Mouse (Mus musculus) MEL-GATA-1-ER (cell line): ENCODE measurements around the gene C1qbp.

ENCODE experiments used
- DNase-seq: peaks from one replicate; pipeline ENCODE4 v3.0.0-alpha.2; 2012; ENCODE audit warnings: low read depth; ENCODE audit errors: extremely low read depth

Gene C1qbp

DNA sequence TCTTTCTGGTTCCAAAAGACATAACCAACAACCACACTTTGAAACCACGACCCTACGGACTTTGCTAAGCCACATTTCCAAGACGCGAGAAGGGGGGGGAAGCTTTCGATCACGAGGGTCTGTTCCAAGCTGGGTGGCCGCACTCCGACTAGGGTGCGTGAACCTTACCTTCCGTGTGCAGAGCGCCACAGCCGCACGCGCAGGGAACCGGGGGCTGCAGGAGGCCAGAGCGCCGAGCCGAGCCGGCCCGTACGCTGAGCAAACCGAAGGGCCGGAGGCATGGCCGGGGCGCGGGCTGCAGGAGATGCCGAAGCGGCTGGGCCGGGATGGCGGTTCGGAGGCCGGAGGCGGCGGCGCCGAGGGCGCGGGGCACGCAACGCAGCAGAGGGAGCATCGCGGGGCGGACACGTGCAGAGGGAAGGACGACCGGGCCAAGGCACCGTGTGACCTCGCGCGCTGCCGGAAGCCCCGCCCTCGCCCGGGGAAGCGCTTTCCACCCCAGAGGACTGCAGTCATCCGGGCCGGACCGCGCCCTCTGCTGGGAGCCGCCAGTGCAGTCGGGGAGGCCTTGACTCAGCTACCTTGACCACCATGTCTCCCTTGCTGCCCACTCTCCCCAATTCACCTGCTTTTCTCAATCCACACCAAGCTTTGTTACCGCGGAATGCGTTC lies at the start of gene C1qbp:
C1qbp (minus strand) TSS at position 470 of the 672 bp plus-strand sequence.
- DNase-seq = no peak

DNA sequence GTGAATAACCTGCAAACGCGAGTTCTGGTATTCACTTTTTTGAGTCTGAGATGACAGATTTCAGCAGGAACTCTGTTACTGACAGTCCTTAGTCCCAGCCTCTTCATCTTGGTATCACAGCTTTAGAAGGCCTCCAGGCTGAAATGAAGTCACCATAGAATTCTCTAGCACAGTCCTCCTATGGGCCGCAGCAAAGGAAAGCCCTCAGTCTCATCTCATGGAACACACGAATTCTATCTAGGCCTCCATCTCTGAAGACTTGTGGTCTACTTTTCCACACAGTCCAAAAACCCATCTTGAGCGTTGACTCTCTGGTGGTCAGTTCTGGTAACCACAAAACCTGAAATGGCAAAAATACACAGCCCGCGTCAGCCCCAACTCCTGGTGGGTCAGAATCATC lies 49.2 kb upstream of the C1qbp start:
- no peak for DNase-seq

DNA sequence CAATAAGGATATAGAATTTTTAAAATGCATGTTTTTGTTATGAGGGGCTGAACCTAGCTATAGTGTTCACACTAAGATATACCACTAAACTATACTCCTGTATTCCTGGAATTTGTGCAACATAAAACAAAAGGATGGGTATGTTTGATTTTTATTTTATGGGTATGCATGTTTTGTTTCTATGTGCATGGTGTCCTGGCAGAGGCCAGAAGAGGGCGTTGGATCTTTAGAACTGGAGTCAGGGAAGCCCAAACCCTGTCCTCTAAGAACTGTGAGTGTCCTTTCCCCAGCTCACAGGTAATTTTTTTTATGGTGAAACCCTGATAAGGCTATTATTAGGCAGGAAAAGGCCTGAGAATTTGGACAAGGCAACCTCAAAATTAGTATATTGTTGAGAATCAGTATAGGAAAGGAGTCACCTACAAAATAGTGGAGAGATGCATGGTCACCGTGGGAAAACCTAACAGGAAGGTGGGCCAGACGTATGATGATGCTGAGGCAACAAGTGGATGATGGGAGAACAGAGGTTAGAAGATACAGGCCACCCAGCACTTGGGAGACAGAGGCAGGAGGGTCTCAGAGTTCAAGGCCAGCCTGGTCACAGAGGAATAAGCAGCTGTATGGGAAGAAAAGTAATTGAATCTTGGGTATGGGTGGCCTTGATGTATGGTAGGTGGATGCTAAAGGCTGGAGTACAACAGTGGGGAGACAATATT lies 46.7 kb upstream of the C1qbp start:
- no peak for DNase-seq

DNA sequence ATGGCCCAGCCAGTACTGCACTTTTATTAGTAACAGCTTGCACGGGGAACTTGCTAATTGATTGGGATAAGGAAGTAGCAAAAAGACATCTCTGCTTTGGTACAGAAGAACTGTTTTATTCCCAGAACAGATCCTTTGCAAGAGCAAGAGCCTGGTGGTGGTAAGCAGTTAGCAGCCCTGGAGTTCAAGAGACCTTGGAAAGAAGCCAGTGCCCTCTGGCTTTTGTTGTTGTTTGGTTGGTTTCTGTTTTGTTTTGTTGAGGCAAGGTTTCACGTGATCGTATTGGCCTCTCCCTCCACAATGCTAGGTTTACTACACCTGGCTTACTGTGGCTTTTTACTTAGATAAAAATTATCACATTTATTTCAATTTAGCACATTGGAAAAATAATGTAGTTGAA lies 45.5 kb upstream of the C1qbp start:
- DNase-seq = no peak

DNA sequence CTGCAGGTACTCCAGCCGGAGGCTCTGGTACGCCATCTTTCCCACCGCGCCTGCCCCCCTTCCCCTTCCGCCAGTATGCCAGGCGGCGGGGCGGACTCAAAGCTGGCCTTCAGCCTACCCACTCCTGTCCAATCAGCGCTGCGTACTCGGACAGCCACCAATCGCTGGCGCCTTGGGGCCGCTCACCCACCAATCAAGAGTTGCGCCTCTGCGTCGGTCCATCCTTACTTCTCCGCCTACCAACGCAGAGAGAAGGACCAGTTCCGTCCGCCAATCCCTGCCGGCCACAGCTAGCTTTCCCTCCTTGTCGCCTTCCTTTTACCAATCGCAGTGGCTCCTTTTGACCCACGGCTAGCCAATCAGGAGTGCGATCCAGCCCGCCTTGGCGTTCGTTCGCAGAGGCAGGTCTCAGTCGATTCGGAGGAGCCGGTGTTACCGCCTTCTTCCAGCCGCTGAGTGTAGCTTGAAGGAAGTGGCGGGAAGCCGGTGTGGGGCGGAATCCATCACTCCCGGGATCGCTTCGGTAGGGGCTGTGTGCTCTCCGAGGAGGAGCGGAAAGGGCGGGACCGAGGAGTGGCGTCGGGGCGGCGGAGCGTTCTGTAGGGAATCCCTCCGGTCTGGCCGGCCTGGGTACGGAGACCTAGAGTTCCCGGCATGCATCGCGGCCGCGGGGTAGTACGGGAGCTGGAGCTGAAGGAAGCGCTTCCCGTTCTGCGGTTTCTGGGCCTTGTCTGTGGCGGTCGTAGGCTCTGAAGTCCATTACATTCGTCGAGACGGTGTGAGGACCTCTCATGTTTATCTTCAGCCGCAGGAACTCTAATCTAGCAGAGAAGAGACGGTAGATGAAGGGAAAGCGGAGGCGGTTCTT lies 36.6 kb upstream of the C1qbp start, which contains the start of the genes Mis12 and Derl2:
Mis12 (plus strand) TSS at position 411 of the 868 bp plus-strand sequence.
Derl2 (minus strand) TSS at position 641 of the 868 bp plus-strand sequence.
- DNase-seq = peak; percentile 99

DNA sequence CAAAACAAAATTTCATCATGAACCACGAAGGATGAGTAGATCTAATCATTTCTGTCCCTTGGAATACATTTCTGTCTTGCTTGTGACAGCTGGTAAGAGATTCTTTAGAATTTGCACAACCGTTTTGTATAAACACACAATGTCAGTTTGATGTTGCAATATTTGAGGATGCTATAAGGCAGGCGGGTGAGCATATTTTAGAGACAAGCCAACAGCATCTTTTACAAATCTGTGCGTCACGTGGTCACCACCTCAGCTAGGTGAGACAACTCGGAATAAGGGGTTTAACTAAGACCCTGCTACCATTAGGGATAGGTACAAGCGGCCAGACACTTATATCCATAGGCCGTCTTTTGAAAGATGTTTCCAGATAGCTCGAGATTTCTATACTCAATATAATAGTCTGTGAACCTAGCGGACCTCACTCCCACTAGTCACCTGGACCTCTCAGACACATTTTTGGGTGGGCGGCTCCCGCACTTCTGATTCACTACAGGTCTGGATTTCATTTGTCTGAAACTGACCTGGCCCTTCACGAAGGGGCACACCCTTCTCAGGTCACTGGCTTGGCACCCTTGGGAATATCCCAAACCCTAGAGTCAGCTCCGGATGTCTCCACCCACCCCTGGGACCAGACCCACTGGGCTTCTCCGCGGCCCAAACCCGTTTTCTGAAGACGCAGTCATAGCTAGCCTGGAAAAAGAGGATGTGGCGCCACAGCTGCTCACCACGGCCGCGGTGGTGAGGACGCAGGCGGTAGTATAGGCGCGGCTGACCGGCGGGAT lies 35.8 kb upstream of the C1qbp start:
- no peak for DNase-seq

DNA sequence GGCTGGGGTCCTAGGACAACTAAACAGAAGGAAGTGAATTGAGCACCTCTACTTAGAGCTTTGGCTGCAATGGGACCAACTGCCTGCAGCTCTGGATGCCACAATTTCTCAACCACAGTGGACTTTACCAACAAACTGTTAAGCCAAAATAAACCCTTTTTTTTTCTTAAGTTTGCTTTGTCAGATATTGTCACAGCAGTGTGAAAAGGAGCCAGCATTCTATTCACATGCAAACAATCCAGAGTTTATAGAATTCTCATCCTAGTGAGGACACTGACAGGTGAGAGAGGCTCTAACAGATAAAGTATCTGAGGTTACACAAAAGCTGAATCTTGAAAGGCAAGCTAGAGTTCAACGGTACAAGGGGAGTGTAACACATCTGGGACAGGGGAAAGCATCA lies 34.2 kb upstream of the C1qbp start:
- no peak for DNase-seq

DNA sequence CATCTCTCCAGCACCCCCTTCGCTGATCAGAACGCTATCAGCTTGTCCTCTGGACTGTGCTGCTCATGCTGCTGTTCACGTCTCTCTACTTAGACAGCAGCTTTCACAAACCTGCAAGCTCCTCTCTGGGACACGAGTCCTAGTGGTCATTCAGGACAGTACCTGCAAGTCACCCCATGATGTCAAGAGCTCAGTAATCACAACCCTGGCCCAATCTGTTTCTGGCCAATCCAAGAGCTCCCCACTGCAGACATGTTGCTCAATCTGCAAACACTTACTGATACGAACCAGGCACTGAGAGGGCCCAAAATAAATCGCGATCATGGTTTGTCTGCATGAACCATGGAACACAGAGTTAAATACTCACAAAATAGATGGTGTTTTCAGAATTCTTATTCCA lies 29.9 kb upstream of the C1qbp start:
- no peak for DNase-seq

DNA sequence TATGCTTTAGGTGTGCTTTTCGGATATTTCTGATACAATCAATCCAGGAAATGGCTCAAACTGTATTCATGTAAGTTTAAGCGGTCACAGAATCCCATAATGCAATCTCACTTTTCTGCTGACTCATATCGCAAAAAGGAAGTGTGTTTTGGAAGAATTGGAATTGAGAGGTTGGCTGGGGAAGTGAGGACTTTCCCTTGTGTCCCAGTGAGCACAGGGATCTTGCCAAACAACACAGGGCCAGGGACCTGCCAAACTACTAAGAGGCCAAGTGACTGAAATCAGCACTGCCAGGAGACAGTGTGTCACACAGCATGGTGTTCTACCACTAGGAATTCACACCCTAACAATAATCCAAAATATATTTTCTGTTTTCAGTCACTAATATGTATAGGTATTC lies 25.5 kb upstream of the C1qbp start:
- DNase-seq = no peak

DNA sequence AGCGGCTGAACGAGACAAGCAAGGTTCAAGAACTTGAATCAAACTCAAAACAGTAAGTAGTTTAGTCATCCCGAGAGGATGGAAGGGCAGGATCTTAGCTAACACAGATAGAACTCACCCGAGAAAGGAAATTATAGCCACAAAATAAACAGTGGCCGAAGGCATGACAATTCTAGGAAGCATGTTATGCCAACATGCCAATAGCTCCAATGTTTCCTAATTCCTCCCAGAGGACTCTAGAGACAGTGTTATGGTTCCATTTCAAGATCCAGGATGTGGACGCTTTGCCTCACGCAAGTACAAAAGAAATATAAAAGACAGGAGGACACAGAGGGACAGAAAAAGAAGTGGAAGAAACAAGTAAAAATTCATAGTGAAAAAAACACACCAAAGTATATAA lies 25.0 kb upstream of the C1qbp start:
- DNase-seq = no peak

DNA sequence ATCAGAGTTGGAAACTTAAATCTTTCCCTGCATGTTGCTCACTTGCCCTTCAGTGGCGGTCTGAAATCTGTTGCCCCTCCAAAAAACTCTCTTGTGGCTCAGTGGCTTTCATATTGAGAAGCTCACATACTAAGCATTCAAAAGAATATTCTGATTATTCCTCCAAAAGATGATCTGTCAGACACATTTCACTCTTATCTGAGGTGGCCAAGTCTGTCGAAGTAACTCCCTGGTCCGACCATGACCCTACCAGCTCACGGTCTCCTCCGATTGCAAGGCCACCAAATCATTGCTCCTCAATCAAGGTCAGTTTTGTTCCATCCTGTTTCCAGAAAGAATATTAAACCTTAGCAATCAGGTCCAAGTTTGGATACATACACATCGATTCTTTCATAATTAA lies 24.2 kb upstream of the C1qbp start:
- no peak for DNase-seq

DNA sequence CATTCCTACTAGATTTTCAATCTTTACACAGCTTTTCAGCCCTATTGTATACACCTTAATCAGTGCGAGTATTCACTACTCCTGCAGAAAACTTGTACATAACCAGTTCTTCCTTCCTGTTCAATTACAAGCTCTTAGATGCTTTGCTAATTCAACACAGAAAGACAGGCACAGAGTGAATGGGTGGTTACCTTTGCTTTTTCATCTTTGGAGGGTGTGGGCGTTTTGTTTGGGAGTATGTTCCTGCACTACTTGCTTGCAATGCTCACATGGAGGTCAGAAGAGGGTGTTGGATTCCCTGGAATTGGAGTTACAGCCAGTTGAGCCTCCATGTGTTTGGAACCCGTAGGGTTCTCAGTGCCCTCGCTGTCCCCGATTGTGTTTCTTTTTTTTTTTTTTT lies 22.2 kb upstream of the C1qbp start:
- no peak for DNase-seq

DNA sequence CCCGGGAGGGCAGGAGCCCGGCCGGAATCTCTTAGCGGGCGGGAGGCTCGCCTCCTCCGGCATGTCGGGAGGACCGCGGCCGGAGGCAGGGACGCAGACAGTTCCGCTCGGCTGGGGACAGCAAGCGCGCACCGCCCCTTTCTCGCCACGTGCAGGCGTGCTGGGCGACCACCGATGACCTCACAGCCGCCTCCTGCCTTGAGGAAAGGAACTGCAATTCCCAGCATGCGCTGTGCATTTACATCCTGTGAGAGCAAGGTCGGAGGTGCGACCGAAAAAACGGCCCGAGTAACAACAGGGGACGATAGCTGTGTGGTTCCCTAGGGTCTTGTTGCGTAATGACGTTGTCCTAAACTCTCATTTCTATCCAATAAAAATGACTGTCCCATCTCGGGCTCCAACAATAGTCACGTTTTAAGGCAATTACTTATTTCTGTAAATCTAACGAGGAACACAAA lies 21.5 kb upstream of the C1qbp start, which contains the start of gene Dhx33:
Dhx33 (minus strand) TSS at position 122 of the 458 bp plus-strand sequence.
- DNase-seq = peak; percentile 99

DNA sequence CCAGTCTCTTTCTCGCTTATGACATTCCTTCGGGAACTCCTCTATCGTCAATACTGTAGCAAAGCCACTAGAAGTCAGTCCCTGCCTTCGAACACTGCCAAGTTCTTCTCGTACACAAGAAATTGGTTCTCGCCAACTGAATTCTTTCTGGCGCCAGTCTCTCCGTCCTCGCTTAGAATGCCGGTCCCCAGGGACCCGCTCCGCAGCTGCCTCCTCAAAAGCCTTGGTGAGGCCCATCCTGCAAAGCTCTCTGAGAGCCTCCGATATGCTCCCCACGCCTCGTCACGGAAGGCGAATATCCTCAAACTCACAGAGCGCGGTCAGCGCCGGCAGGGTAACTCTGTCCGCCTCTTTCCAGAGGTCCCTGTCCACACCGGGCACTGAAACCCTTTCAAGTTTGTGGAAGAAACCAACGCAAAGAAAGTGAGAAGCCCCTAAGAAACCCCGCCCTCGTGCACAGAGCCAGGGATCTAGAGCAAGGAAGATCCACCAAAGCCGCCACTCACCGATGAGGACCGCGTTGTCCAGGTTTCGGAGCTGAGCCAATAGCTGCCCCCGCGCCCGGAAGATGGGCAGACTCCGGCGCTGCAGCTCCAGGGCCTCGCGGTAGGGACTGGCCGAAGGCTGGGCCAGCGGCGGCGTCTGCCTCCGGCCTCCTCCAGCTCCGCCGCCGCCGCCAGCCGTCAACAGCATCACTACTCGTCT lies 20.9 kb upstream of the C1qbp start:
- DNase-seq = peak; percentile 65

DNA sequence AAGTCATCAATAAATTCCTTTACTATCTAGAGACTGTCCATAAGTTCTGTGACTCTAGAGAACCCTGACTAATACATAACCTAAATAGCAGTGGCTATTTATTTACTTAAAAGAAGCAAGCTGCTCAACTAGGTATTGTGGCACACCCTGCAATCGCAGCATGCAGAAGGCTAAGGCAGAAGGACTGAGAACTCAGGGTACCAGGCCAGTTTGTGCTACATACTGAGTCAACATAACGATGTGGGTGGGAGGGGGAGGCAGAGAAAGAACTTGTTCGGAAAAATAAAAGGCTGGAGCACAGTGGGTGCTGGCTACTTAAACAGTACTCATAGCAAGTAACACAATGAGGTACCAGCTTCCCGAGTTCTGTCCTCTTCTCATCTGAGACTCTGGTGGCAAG lies 18.3 kb upstream of the C1qbp start:
- DNase-seq = no peak

DNA sequence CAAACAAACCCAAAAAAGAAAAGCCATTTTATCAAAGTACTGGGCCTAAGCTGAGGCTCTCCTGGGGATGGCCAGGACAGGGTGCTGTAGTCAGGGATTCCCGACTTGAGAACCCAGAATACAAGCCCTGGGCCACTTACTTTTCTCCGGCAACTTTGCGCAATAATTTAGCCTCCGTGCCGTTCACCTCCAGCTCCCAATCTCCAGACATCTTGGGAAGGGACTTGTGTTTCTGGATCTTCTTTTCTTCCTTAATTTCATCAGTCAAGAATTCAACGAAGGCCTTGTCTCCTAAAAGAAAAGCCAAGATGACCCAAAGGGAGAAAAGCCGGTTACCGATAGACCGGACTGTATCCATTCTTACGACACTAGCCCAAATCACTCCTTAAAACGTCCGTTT lies 796 bp downstream of the C1qbp start:
- DNase-seq = no peak

DNA sequence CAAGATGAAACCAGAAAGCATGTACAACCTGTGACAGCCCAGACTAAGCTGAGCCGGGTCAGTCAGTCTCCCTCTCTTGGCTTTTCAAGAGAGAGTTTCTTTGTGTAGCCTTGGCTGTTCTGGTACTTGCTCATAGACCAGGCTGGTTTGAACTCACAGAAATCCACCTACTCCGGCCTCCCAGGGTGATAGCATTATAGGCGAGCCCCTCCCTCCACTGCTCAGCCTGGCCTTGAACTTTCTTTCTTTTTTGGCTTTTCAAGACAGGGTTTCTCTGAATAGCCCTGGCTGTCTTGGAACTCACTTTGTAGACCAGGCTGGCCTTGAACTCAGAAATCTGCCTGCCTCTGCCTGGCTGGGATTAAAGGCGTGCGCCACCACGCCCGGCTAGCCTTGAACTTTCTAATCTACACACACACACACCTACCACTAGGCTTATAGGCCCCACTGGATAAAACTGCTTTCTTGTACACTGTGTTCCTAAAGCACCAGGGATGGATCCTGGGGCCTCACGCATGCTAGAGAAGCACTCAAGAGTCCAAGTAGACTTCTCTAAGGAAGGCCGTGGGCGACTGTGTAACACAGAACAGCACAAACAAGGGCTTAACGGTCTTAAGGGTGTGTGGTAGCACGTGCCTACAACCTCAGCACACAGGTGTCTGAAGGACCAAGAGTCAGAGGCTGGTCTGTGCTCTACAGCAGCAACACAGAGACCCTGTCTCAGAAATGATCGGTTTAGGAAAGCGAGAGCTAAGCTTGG lies 1.9 kb downstream of the C1qbp start:
- DNase-seq = no peak

DNA sequence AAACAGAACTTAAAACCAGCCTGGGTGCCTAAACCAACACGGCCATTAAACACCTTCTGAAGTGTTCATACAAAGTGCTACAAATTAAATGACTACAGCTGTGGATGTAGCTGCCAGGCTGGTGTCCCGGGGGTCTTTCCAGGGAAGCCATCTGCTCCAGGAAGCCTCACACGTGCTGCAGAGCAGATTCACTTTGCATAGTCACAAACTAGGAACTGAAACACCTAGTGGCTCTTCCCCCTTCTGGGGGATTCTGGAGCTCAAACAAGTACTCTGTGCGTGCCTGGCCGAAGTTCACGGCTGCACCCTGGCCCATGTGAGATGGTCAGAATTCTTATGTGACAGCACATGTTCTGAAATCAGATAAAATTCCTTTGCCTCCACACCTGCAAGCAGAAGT lies 2.6 kb downstream of the C1qbp start:
- DNase-seq = no peak

DNA sequence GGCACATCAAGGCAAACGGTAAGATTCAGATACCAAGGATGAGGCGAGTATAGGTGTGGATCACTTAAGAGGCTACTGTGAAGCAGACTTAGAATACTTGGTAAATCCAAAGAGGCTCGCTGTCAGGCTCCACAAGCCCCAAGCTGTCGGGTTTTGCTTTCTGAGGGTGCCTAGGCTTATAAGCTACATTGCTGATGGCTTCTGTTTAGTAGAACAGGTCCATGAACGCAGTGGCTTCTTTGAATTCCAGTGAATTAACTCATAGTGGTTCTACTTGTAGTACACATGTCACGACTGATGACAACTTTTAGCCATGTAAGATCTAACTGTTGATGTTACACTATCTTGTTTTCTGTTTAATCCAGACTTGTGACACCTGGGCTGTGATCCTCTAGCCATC lies 5.5 kb downstream of the C1qbp start:
- DNase-seq = no peak

DNA sequence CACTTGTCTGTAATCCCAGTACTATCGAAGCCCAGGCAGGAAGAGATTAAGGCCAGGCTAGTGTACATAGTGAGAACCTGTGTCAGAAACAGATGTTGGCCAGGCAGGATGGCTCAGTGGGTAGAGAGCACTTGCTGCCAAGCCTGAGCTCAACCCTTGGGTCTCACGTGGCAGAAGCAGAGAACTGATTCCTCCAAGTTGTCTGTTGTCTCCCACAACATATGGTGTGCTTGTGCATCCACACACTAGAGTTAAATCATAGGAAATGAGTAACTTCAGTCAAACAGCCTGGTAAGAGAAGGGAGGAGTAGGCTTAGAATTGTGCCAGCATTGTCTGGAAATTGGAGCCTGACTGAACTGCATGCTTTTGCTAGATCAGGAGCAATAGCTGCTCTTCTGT lies 7.6 kb downstream of the C1qbp start:
- no peak for DNase-seq
